Mouse (Mus musculus): ENCODE data around the gene Clic3. TPM values are rescaled to one million over a fixed set of nuclear protein-coding genes. Genes with fewer than 3 reads are reported as not detected.

Clic3 gene
- polyA plus RNA-seq, 1 experiment from 2014 or later: 2.0 TPM

DNA sequence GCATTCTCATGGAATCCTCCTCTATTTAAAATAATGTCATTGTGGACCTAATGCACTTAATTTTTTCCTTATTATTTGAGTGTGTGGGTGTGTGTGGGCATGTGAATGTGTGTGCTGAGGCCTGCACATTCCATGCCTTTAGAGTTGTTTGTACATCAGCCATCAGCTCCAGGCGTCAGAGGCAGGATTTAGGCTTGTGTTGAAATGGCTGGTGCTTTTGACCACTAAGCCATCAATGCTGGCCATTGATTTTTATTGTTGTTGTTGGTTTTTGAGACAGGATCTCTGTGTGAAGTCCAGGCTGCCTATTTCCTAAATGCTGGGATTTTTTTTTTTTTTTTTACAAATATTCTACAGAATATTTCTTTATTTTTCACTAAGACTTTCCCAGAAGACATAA, 3.7 kb upstream of the Clic3 start:
- 43% methylated on average over 1 of the region's 1 CpGs for WGBS
- H3K9ac ChIP-seq (replicated peaks): no peak overlapping the region
- no peak overlapping the region for H3K4me3 ChIP-seq (replicated peaks)
- no peaks in the 10 kb centered on the region for H3K4me1 ChIP-seq
- no peaks in the 10 kb centered on the region for H3K9me3 ChIP-seq (replicated peaks)
- H3K36me3 ChIP-seq: peaks cover 13% of the 10 kb centered on the region
- no peak overlapping the region for H3K4me2 ChIP-seq
- no peaks in the 10 kb centered on the region for H3K27me3 ChIP-seq (replicated peaks)
- no peak for ATAC-seq (ENCODE audit: low FRiP score)
- no peak overlapping the region for H3K27ac ChIP-seq (replicated peaks)

DNA sequence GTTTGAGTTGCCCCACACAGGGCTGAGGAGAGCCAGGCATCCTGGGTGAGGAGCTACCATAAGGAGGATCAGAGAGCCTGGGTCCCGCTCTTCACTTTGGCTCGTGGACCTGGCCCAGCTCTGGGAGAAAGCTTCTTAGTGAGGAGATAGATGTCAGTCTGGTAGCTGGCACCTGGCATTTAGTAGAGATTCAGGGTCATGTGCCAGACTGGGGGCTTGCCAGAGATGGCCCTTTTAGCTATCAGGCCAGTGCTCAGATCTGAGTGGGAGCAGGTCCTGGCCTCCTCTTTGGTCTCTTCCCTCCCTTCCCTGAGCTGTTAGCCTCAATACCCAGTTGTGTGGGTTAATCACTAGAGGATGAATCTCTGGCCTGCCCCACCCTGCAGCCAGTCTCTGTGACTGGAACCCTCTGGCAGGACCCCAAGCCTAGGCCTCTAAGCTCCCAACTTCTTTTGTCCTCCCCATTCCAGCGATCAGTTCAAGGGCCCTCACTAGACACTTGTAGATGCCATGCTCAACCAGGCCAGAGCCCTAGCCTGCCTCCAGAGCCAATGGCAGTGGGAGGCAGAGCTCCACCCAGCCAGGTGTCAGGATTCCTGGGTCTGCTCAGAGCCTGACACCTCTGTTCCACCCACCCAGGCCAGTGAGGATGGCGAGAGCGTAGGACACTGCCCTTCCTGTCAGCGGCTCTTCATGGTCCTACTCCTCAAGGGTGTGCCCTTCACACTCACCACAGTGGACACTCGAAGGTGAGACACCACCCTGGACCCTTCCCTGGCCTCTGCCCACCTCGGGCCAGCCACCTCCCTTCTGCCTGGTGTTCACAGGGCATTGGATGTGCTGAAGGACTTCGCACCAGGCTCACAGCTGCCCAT, 621 bp downstream of the Clic3 start:
- Histone ChIP-seq H3K27ac (replicated peaks) (no peak overlapping the region), H3K4me3 (replicated peaks) (no peak overlapping the region), H3K4me1 (peaks cover 26% of the 10 kb centered on the region), H3K27me3 (replicated peaks) (no peaks in the 10 kb centered on the region), H3K4me2 (no peak overlapping the region), H3K36me3 (peaks cover 13% of the 10 kb centered on the region), H3K9me3 (replicated peaks) (no peaks in the 10 kb centered on the region), H3K9ac (replicated peaks) (no peak overlapping the region)
- 88% methylated on average over 9 of the region's 9 CpGs for WGBS
- ATAC-seq (ENCODE audit: low FRiP score): no peak

DNA sequence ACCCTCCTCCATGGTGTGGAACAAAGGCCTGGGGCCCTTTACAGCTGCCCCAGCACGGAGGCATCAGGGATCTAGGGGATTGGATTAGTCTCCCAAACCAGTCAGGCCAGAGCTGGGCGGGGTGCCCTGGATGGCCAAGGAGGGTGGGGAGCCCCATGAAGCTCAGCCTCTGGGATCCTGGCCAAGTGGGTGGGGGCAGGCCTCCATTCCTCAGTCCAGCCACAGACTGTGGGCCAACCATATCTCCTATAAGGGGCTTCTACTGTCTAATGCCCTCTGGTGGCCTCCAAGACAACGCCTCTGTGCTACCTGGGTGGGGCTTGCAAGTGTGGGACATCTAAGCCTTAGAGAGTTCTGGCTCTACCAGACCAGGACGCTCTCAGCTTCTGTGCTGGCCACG, 2.3 kb downstream of the Clic3 start:
- 0 out of 2 replicates have a peak overlapping the region, but pooled peaks have one; percentile 78 for H3K9ac ChIP-seq (replicated peaks)
- H3K27ac ChIP-seq (replicated peaks): no peak overlapping the region
- peak overlapping the region; percentile 90 for H3K4me2 ChIP-seq
- H3K36me3 ChIP-seq: peaks cover 13% of the 10 kb centered on the region
- ATAC-seq (ENCODE audit: low FRiP score): no peak
- WGBS: 80% methylated on average over 5 of the region's 5 CpGs
- H3K9me3 ChIP-seq (replicated peaks): no peaks in the 10 kb centered on the region
- H3K4me3 ChIP-seq (replicated peaks): no peak overlapping the region; the same call in 1 of the 2 replicates
- peaks cover 26% of the 10 kb centered on the region for H3K4me1 ChIP-seq
- no peaks in the 10 kb centered on the region for H3K27me3 ChIP-seq (replicated peaks)

DNA sequence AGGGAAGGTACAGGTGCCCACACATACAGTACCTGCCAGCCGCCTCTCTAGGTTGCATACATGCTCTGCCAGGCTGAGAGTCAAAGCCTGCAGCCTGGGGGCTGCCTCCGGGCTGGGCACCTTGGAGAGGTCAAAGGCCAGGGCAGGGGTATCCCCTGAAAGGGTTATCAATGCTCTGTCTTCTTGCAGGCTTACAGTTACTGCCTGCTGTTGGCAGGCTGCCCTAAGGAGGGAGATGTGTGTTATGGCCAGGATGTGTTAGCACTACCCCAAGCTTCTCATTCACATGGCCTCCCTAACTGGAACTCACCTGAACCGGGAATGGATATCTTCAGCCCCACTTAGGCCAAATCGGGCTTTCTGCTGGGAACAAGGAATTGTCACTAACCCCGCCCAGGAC, 3.5 kb downstream of the Clic3 start:
- peak overlapping the region; percentile 78 for H3K9ac ChIP-seq (replicated peaks)
- peak; percentile 21 for ATAC-seq (ENCODE audit: low FRiP score)
- no peaks in the 10 kb centered on the region for H3K27me3 ChIP-seq (replicated peaks)
- H3K4me1 ChIP-seq: peaks cover 26% of the 10 kb centered on the region
- H3K27ac ChIP-seq (replicated peaks): peak overlapping the region; percentile 97
- H3K4me3 ChIP-seq (replicated peaks): peak overlapping the region; percentile 83
- 31% methylated on average over 5 of the region's 5 CpGs for WGBS
- peak overlapping the region; percentile 90 for H3K4me2 ChIP-seq
- H3K9me3 ChIP-seq (replicated peaks): no peaks in the 10 kb centered on the region
- peaks cover 13% of the 10 kb centered on the region for H3K36me3 ChIP-seq

DNA sequence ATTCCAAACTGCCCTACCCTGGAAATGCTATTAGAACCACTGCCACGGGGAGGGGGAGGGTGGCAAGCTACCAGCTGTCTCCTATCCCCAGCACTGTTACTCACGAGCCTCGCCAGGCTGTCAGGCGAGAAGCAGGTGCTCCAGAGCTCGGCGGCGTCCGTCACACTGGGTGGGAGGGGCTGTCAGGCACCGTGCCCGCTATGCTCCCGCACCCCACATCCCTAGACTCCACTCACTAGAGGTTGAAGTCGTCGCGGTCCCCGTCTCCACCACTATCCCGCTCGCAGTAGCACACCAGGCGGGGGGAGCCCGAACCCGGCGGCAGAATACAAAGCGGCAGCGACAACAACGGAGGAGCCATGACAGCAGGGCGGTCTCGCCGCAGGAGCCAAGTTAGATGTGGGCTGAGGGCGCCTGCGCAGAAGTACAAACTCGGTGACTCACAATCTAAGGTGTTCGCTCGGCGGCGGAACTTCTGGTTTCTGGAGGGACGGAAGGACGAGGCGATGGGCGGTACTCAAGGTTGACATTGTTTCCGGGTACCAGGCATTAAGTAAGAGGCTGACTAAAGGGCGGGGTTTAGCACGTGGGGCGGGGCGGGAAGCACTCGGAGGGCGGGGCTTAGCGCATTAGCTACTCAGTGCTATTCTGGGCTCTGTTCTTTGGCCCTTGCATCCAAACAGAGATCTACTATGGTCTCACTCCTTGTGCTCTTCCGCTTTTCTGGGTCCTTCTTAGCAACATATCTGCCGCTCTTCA, 4.1 kb downstream of the Clic3 start, which contains the start of gene Paxx:
TSS of gene Paxx (minus strand) at position 544 of the 759 bp plus-strand sequence.
- peak; percentile 91 for ATAC-seq (ENCODE audit: low FRiP score)
- Histone ChIP-seq H3K27me3 (replicated peaks) (no peaks in the 10 kb centered on the region), H3K27ac (replicated peaks) (peak within 1 kb of the TSS; percentile 97), H3K9me3 (replicated peaks) (no peaks in the 10 kb centered on the region), H3K9ac (replicated peaks) (peak within 1 kb of the TSS; percentile 78), H3K36me3 (peaks cover 13% of the 10 kb centered on the region), H3K4me3 (replicated peaks) (peak within 1 kb of the TSS; percentile 83), H3K4me1 (peaks cover 26% of the 10 kb centered on the region), H3K4me2 (peak within 1 kb of the TSS; percentile 90)
- WGBS: under 1% methylated on average over 48 of the region's 48 CpGs

DNA sequence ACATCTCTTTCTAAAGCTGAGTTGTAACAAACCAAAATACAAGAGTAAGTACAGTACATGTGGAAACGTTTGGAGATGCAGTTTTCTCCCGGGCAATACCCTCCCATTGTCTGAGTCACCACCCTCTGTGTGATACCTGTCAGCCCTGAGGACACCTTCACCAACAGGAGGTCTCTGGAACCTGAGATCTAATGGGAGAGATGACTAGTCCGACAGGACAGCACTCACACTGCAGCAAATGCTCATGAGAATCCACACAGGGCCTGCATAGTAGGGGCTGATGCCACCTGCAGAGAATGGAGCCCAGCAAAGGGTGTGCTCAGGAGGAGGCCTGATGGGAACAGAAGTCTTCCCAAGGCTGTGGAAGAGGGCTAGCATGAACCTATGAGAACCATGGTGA, 4.8 kb downstream of the Clic3 start:
- Histone ChIP-seq H3K4me1 (peaks cover 26% of the 10 kb centered on the region), H3K36me3 (peaks cover 13% of the 10 kb centered on the region), H3K27ac (replicated peaks) (peak overlapping the region; percentile 97), H3K9ac (replicated peaks) (peak overlapping the region; percentile 78), H3K4me3 (replicated peaks) (peak overlapping the region; percentile 83), H3K27me3 (replicated peaks) (no peaks in the 10 kb centered on the region), H3K4me2 (peak overlapping the region; percentile 90), H3K9me3 (replicated peaks) (no peaks in the 10 kb centered on the region)
- peak; percentile 3; the same call in 1 of the 2 replicates for ATAC-seq (ENCODE audit: low FRiP score)
- WGBS: 25% methylated on average over 3 of the region's 3 CpGs

DNA sequence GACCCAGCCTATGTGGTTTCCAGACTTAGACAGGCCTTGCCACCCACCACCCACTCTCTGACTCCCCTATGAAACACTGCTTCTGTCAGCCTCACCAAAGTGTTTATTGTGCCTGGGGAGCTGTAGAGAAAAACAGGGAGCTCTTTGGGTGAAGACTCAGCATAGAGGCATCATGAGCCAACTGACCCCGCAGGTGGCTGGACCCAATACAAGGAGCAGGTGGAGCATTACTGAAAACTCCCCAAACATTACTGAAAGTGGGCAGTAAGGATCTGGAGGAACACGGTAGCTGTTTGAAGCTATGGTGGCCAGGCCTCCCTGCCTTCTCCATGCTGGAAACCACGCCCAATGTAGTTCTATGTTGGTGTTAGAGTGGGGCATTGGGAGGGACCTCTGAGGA, 7.0 kb downstream of the Clic3 start:
- no peaks in the 10 kb centered on the region for H3K27me3 ChIP-seq (replicated peaks)
- H3K9me3 ChIP-seq (replicated peaks): no peaks in the 10 kb centered on the region
- peaks cover 3% of the 10 kb centered on the region for H3K36me3 ChIP-seq
- H3K4me3 ChIP-seq (replicated peaks): no peak overlapping the region
- H3K4me1 ChIP-seq: peaks cover 26% of the 10 kb centered on the region
- 95% methylated on average over 3 of the region's 3 CpGs for WGBS
- no peak for ATAC-seq (ENCODE audit: low FRiP score)
- H3K4me2 ChIP-seq: no peak overlapping the region
- H3K27ac ChIP-seq (replicated peaks): no peak overlapping the region
- no peak overlapping the region for H3K9ac ChIP-seq (replicated peaks)

DNA sequence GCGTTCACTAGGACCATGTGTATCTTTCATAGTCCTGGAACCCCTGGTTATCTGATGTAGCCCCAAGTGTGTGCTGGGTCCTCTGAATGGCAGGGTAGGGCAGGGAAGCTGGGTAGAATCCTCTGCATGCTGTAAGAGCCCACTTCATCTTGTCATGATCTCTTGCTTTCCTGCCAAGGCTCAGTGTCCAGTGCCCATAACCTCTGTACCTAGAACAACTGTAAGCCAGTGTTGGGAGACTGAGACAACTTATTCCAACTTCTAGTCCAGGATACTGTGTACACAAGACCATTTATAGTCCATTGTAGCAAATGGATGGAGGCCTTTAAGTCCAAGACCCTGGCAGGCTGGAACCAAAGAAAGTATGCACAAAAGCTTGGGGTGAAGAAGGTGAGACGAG, 8.6 kb downstream of the Clic3 start:
- Histone ChIP-seq H3K27ac (replicated peaks) (no peak overlapping the region), H3K4me1 (peaks cover 20% of the 10 kb centered on the region), H3K36me3 (no peaks in the 10 kb centered on the region), H3K27me3 (replicated peaks) (no peaks in the 10 kb centered on the region), H3K4me3 (replicated peaks) (no peak overlapping the region), H3K9me3 (replicated peaks) (no peaks in the 10 kb centered on the region), H3K9ac (replicated peaks) (no peak overlapping the region), H3K4me2 (no peak overlapping the region)
- WGBS: 90% methylated on average over 2 of the region's 2 CpGs
- ATAC-seq (ENCODE audit: low FRiP score): no peak

DNA sequence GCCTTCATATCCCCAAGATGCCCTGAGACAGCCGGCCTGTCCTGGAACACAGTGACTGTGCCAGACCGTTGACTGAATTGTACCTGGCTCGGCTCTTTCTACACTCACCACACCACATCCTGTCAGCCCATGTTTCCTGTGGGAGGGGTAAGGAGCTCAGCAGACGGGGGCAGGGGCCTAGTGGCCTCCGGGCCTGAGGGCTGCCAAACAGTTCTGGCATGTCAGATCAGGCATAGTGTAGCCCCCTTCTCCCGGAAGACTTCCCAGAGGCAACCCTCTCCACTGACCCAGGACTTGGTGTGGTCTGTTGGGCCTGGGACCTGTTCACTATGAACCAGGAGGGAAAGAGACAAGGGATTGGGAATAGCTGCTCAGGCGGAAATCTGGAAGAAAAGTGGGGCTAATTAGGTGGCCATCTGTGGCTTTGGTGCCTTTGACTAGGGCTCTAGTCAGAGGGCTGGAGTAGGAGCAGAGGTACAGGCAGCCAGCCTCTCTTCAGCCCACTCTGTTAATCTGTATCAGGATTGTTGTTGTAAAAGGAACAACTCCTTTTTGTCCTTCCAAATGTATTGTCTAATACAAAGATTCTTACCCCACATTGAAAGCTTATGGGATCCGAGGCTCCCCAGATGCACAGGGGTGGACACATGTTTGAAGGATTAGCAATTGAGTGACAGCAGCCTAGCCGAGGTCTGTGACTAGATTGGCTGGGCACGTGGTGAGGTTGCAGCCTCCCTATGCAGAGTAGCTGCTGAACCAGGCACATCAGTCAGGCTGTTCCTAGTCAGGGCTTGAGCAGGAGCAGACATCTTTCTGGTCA, 9.4 kb downstream of the Clic3 start:
- no peaks in the 10 kb centered on the region for H3K27me3 ChIP-seq (replicated peaks)
- no peak overlapping the region for H3K4me3 ChIP-seq (replicated peaks)
- H3K9ac ChIP-seq (replicated peaks): no peak overlapping the region
- H3K9me3 ChIP-seq (replicated peaks): no peaks in the 10 kb centered on the region
- WGBS: 55% methylated on average over 10 of the region's 10 CpGs
- ATAC-seq (ENCODE audit: low FRiP score): no peak
- no peaks in the 10 kb centered on the region for H3K36me3 ChIP-seq
- H3K4me1 ChIP-seq: peaks cover 20% of the 10 kb centered on the region
- no peak overlapping the region for H3K4me2 ChIP-seq
- H3K27ac ChIP-seq (replicated peaks): no peak overlapping the region

DNA sequence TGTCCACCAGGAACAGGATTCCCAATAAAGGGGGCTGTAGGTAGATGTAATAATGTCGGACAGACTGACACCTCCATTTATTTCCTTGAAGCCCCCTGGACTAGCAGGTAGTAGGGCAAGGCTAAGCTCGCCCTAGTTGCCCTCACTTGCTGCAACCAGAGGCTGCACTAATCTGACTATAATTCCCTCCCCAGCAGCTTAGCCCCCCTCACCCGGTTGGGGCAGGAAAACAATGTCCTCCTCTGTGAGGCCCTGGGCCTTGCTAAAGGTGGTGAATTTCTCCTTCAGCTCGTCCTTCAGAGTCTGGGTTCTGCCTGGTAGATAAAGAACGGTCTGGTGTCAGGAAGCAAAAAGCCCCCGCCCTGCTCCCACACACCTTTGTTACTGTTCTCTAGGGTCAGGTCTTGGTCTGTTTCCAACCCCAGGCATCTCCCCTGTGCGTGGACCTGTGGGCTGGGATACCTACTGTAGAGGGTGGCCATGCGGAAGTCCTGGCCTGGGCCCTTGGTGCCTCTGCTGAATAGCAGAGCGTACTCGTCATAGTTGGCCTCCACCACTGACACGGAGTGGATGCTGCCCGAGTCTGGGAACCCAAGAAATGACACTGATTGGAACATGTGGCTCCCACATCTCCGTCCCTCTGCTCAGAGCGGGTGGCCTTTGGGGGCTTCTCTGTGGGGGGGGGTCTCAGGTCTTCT, 11.1 kb downstream of the Clic3 start:
- no peak overlapping the region for H3K27ac ChIP-seq (replicated peaks)
- no peak overlapping the region for H3K4me3 ChIP-seq (replicated peaks)
- no peak overlapping the region for H3K9ac ChIP-seq (replicated peaks)
- no peaks in the 10 kb centered on the region for H3K36me3 ChIP-seq
- H3K27me3 ChIP-seq (replicated peaks): no peaks in the 10 kb centered on the region
- 81% methylated on average over 14 of the region's 14 CpGs for WGBS
- H3K4me2 ChIP-seq: no peak overlapping the region
- H3K9me3 ChIP-seq (replicated peaks): no peaks in the 10 kb centered on the region
- ATAC-seq (ENCODE audit: low FRiP score): no peak
- H3K4me1 ChIP-seq: peaks cover 10% of the 10 kb centered on the region; the same call in 1 of the 2 replicates
